Mouse (Mus musculus) gastrocnemius, adult 2 months (tissue): ENCODE measurements around the gene Fam131a. TPM values are rescaled to one million over a fixed set of nuclear protein-coding genes. Genes with fewer than 3 reads are reported as not detected.

Source experiments
- DNase-seq: peaks from one replicate; pipeline ENCODE4 v3.0.0; 2022
- H3K27ac ChIP-seq: fragments of 200-600 bp; 2 replicates; pipeline ENCODE4 v1.8.1; 2022; ENCODE audit warnings: mild to moderate bottlenecking
- H3K4me3 ChIP-seq: fragments of 200-600 bp; 2 replicates; pipeline ENCODE4 v1.8.1; 2022; ENCODE audit warnings: mild to moderate bottlenecking, moderate library complexity
- CTCF ChIP-seq: fragments of 200-600 bp; IDR thresholded peaks from 2 replicates; pipeline ENCODE4 v1.8.1; 2022; ENCODE audit warnings: antibody characterized with exemption, mild to moderate bottlenecking, moderate library complexity
- intact Hi-C: fragments of 180-260 bp; cut with DNase I; formaldehyde crosslinking; loops from one replicate; pipeline ENCODE4 v1.15.1; 2025
- total RNA-seq, 2 experiments: library from RNA; stranded (reverse); gene quantifications; 2 replicates each; pipeline ENCODE4 v1.2.3; 2021

Fam131a gene
- total RNA-seq, 2 experiments from 2014 or later = 46.0 to 62.9 TPM

GRCm38 (mm10) chr16:20712889-20713288 lies 19.8 kb downstream of the Fam131a start:
- Histone ChIP-seq H3K27ac (no peak overlapping the region), H3K4me3 (no peak overlapping the region)
- intact Hi-C loops = no loop called here
- no peak for DNase-seq
- TF ChIP-seq CTCF = no peak

GRCm38 (mm10) chr16:20714307-20715080 lies 21.5 kb downstream of the Fam131a start:
- intact Hi-C loops = no loop called here
- TF ChIP-seq CTCF = no peak
- Histone ChIP-seq H3K4me3 (no peak overlapping the region), H3K27ac (0 out of 2 replicates have a peak overlapping the region, but pooled peaks have one; percentile 93)
- DNase-seq = no peak

GRCm38 (mm10) chr16:20715161-20715560 lies 22.1 kb downstream of the Fam131a start:
- TF ChIP-seq CTCF = no peak
- intact Hi-C loops = no loop called here
- peak overlapping the region; percentile 93 for H3K27ac ChIP-seq
- H3K4me3 ChIP-seq = peak overlapping the region; percentile 80
- peak; percentile 13 for DNase-seq

GRCm38 (mm10) chr16:20715566-20715965 lies 22.5 kb downstream of the Fam131a start:
- intact Hi-C loops = no loop called here
- TF ChIP-seq CTCF = no peak
- Histone ChIP-seq H3K4me3 (peak overlapping the region; percentile 80), H3K27ac (peak overlapping the region; percentile 93)
- no peak for DNase-seq

GRCm38 (mm10) chr16:20715976-20716840 lies 23.2 kb downstream of the Fam131a start:
- peak; percentile 5; the same call in 1 of the 2 replicates for TF ChIP-seq CTCF
- DNase-seq = peak; percentile 86
- intact Hi-C loops = no loop called here
- Histone ChIP-seq H3K4me3 (peak overlapping the region; percentile 80), H3K27ac (peak overlapping the region; percentile 93)

- DNase-seq = no peak
- Histone ChIP-seq H3K27ac (peak overlapping the region; percentile 93), H3K4me3 (peak overlapping the region; percentile 80)
- intact Hi-C loops = no loop called here
- TF ChIP-seq CTCF = no peak
Observed at GRCm38 (mm10) chr16:20716841-20717180, 23.8 kb downstream of the Fam131a start.

- peak within 1 kb of the TSS; percentile 80 for H3K4me3 ChIP-seq
- intact Hi-C loops = no loop called here
- DNase-seq = peak; percentile 98
Observed at GRCm38 (mm10) chr16:20717181-20717977, 24.3 kb downstream of the Fam131a start, which contains the start of the genes Polr2h and Clcn2. TSS of gene Polr2h (plus strand) at chr16:20717665. TSS of gene Clcn2 (minus strand) at chr16:20717746.

GRCm38 (mm10) chr16:20717978-20718670 lies 25.1 kb downstream of the Fam131a start:
- peak overlapping the region; percentile 93 for H3K27ac ChIP-seq
- H3K4me3 ChIP-seq = peak overlapping the region; percentile 80
- TF ChIP-seq CTCF = no peak
- DNase-seq = no peak
- intact Hi-C loops = no loop called here

More at GRCm38 (mm10) chr16:20717181-20717977, 24.3 kb downstream of the Fam131a start, which contains the start of the genes Polr2h and Clcn2:
- TF ChIP-seq CTCF = peak; percentile 84
- H3K27ac ChIP-seq = peak within 1 kb of the TSS; percentile 93

- Histone ChIP-seq H3K4me3 (no peak overlapping the region), H3K27ac (no peak overlapping the region)
- TF ChIP-seq CTCF = no peak
- DNase-seq = no peak
- intact Hi-C loops = no loop called here
Observed at GRCm38 (mm10) chr16:20721808-20722207, 28.8 kb downstream of the Fam131a start.

- Histone ChIP-seq H3K4me3 (no peak overlapping the region), H3K27ac (no peak overlapping the region)
- intact Hi-C loops = no loop called here
- no peak for DNase-seq
- no peak for TF ChIP-seq CTCF
Observed at GRCm38 (mm10) chr16:20722736-20723135, 29.7 kb downstream of the Fam131a start.

- H3K27ac ChIP-seq = no peak overlapping the region
- TF ChIP-seq CTCF = no peak
- intact Hi-C loops = no loop called here
- H3K4me3 ChIP-seq = no peak overlapping the region
- DNase-seq = no peak
Observed at GRCm38 (mm10) chr16:20723247-20723646, 30.2 kb downstream of the Fam131a start.
